Mouse (Mus musculus): ENCODE measurements around the gene Smdt1.
A peak's percentile ranks its signal among the peaks of the same experiment; 100 is the strongest.
"Not testable (repeated sequence)": the region's sequence is repeated elsewhere in the genome, so short reads cannot be mapped to it uniquely, and the experiment has no call there.

Smdt1 gene

DNA sequence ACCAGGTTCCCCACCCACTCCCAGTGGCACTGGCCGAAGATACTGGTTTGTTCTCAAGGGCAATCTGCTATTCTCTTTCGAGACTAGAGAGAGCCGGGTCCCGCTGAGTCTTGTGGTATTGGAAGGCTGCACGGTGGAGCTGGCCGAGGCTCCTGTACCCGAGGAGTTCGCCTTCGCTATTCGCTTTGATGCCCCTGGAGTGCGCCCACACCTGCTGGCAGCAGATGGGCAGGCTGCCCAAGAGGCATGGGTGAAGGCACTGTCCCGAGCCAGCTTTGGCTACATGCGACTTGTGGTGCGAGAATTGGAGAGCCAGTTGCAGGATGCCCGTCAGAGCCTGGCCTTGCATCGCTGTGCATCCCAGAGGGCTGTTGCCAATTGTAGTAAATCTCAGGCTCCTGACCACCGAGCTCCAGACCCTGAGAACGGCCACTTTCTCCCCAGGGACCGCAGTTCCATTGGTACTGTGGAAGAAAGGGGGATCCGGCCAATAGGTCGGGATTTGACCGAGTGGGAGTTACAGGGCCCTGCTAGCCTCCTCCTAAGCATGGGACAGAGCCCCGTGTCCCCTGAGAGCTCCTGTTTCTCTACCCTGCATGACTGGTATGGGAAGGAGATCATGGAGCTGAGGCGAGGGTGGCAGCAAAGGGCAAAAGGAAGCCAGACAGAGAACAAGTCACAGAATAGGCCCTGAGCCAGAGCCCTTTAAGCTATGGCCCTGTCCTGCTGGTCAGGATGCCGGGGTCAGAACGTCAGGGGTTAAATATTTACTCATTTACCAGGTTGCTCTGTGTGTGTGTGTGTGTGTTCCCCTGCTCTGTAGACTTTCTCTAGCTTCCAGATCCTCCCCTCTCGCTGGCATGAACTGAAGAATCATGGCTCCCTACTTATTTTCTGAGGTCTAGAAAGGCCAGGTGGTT lies 4.9 kb downstream of the Smdt1 start:
- no peak for DNase-seq

DNA sequence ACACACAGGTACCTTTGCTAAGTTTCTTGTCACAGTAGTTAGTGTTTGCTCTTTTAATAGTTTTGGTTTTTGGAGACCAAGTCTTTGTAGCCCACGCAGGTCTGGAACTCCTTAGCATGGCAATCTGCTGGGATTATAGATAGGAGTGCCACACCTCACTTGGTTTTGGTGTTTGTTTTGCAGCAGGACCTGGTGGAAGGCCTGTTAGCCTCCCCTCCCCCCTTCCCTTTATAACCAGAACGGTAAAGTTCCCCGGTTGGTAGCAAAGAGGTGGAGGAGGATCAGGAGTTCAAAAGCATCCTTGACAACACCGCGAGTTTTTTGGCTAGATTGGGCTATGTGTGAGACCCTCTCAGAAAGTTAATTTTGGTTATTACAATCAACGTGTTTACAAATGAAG lies 6.2 kb downstream of the Smdt1 start:
- no peak for DNase-seq

DNA sequence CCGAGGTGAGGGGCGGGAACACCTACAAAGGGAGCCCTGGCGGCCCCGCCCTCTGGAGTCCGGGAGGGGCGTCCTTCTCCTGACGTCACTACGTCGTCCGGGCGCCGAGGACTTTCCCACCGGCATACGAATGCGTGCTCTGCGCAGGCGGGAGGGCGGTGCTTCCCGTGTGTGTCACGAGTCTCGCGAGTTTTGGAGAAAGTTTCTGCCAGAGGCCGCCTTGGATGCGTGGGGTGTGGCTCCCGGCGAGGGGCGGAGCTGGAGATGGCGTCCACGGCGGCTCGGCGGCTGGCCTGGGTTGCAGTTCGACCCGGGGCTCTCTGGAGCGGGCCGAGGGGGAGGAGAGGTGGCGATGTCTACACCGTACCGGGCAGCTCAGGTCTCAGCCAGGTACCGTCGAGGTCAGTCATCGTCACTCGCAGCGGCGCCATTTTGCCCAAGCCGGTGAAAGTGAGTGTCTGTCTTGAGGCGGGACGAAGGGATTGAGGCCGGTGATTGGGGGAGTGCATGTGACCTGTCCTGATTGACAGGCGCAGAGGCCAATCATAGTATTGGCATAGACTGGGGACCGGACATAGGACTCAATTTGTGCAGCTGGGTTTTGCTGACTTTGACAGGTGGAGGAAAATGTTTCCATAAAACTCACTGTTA lies 7.2 kb downstream of the Smdt1 start:
- peak; percentile 99 for DNase-seq

DNA sequence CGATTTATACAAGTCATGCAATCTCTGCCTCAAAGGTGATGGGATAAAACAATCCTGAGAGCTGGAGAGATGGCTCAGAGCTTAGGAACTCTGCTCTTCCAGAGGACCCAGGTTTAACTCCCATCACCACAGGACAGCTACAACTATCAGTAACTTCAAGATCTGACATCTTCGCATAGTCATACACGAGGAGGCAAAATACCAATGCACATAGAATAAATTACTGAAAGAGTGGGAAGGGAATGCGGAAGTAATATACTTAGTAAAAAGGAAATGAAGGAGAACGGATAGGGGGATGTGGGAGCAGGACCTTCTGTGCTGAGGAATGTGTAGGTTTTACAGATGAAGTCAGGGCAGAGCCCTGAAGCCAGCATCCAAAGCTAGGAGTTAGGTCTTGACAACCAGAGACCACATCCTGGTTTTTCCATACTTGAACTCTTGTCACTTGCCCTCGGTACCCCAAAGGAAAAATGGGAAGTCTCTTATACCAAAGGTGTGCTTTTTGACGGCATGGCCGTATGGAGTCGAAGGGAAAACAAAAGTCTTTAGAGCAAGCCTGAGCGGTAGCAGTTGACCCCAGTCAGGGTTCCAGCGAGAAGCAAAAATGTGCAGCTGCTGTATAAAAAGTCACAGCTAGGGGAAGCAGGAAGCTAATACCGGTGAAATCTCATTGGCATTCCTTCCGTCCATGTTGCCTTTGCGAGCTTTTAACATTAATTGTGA lies 8.0 kb downstream of the Smdt1 start:
- no peak for DNase-seq

DNA sequence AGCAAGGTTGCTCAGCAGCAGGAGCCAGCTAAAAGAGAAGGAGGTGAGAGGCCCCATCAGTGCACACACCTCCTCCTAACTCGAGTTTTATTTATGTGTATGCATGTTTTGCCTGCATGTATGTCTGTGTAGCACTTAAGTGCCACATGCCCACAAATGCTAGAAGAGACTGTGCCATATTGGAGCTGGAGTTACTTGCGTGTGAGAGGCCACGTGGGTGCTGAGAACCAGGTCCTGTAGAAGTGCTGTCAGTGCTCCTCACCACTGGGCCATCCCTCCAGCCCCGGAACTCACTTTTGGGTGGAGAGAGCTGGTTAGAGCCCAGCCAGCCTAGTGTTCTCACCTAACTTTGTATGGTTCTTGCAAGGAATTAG lies 8.5 kb downstream of the Smdt1 start:
- DNase-seq = no peak

DNA sequence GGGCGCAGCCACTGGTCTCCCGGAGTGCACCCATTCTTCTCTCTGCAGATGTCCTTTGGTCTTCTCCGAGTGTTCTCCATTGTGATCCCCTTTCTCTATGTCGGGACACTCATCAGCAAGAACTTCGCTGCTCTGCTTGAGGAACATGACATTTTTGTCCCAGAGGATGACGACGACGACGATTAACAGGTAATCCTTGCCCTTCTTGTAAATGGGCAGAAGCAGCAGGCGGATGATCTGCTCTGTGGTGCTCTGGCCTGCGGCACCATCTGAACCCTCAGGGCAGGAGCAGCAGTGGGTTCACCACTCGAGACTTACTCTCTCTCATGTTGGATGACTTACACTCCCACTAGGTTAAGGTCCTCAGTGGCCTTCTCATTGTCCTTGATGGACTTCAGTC lies 9.1 kb downstream of the Smdt1 start:
- DNase-seq = no peak

DNA sequence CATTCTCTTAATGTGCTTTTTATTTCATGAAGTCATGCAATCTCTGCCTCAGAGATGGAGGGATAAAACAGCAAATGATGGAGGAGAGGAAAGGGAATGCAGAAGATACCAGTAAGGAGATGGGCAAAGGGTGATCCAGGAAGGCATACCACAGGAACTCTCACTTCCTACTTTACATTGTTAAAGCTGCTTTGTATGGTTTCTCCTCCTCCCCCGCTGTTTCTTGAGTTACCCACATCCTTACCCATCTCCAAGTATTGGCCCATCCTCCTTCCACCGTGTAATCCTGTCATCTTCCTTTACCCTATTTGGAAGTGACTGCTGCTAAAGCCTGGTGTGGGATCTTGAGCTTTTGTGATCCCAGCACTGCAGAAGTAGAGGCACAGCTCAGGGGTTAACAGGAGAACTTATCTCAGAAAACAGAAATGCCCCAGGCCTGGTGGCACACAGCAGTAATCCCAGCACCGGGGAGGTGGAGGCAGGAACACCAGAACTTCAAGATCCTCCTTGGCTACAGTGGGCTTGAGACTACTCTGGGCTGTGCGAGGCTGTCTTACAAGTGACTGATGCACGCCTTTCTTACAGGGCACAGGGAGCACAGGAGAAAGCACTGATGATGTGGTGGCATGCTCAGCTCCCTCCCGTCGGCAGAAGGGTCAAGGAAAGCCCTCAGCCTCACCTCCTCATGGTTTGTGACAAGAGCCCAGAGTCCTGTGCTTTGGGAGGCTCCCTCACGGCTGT lies 9.7 kb downstream of the Smdt1 start:
- no peak for DNase-seq

DNA sequence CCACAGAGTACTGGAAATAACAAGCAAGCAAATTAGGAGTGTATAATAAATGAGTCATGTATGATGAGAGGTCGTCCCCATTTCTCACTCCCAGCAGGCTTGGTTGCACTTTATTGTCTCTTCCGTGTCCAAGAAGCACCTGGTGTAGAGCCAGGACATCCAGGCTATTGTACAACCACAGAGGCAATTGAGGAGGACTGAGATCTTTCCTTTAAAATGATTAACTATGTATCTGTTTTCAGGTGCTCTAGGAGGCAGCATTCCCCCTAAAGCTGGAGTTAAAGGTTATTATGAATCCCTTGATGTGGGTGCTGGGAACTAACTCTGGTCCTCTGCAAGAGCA lies 10.2 kb downstream of the Smdt1 start:
- no peak for DNase-seq

DNA sequence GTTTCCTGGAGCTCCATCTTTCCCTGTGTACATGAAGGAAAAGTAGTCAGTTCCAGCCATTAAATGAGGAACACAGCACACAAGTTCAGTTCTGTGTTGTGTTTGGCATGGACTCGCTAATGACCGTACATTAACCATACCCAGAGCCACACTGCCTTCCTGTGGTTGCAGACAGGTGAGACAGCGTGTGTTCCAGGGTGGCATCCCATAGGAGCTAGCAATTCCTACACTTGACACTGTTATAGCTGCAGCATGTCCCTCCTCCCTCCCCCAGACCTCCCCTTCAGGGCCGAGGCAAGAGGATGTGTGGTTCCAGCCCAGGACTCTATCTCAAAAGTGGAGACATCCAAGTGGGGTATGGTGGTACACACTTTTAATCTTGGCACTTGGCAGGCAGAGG lies 11.6 kb downstream of the Smdt1 start:
- DNase-seq = no peak

DNA sequence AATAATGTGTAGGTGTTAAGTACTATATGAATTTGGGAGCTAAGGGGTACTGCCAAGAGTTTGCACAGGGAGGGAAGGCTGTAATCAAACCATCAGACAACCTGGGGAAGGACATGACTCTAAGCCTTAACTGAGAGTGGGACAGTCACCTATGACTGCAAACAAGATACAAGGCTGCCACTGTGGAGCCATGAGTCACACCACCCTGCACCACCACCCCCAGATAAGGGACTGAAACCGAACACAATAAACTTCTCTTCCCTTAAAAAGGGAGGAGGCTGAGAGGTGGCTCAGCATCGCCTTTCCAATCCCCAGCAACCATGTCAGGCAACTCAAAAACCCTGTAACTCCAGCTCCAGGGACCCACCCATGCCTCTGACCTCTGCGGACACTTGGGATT lies 12.7 kb downstream of the Smdt1 start:
- DNase-seq = no peak

DNA sequence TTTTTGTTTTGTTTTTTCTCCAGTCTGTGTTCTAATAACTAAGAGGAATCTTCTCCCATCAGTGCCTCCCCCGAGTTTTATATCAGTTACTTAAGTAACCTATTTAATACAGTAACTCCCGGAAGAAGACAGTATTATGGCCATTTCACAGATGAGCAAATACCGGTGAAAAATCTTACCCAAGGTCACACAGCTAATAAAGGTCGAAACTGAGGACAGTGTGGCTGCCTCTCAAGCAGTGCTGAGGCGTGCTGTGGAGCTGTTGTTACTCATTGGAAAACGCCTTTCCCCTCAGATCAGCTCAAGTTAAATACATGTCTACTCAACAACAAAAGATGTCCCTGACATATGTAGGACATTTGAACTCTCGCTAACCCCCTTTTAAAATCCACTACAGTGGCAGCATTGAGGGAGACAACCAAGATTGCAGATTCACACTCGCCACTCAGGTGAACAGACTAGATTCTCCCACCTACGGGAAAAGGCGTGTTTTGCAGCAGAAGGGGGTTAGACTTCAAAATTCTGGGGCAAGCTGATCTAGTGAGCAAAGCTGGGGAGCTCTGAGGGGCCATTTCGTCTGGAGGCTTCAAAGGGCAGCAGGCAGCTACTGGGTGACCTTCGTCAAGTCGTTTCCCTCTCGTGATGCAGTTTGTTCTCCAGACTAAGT lies 14.5 kb downstream of the Smdt1 start:
- DNase-seq = no peak

DNA sequence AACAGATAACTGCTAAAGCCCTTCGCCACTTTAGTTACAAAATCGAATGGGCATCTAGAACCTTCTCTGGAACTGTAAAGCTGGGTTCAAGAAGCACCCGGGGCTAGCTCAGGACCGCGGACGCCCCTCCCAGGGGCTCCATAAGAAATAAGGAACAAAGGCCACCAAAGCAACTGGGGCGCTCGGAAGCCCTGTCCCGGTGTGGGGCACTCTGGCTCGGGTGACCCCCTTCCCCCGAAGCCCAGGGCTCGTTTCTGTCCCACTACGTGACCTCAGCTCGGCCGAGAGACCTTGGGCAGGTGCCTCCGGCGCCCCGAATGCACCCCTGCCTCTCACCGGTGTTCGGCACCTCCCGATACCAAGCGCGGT lies 15.0 kb downstream of the Smdt1 start:
- DNase-seq = no peak

DNA sequence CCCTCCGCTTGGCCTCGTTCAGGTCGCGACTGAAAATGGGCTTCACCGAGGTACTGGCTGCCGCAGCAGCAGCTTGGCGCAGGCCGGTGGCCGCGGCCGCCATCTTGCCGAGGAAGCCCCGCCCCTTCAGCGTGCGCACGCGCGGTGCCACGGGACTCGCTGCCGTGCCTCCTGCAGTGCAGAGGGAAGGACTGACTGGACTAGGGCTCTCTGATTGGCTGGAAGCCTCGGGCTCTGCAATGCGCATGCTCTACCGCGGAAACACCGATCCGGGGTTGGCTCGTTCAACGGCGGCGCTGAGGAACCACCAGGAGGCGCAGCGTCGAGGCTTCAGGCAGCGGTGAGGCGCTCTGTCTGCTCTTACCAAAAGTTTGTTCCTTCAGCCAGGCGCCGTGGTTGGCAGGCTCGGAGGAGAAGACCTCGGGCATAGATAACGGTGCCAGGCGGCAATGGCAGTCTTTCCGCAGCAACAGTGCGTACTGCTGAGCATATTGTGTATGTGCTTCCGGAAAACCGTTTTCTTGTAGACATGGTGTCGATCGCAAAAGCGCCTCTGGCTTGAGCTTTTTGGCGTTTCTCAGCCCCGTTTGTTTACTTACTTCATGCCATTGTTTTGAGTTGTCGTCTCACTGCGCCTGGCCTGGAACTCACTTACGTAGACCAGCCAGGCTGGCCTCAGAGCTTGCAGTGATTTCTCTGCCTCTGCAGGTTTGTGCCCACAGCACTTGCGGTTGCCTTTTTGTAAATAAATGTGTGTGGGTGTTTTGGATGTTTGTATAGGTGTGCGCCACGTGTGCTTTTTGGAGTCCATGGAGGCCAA lies 15.6 kb downstream of the Smdt1 start, which contains the start of gene Ndufa6:
Ndufa6 (minus strand) TSS at position 197 of the 820 bp plus-strand sequence.
- peak; percentile 99 for DNase-seq

DNA sequence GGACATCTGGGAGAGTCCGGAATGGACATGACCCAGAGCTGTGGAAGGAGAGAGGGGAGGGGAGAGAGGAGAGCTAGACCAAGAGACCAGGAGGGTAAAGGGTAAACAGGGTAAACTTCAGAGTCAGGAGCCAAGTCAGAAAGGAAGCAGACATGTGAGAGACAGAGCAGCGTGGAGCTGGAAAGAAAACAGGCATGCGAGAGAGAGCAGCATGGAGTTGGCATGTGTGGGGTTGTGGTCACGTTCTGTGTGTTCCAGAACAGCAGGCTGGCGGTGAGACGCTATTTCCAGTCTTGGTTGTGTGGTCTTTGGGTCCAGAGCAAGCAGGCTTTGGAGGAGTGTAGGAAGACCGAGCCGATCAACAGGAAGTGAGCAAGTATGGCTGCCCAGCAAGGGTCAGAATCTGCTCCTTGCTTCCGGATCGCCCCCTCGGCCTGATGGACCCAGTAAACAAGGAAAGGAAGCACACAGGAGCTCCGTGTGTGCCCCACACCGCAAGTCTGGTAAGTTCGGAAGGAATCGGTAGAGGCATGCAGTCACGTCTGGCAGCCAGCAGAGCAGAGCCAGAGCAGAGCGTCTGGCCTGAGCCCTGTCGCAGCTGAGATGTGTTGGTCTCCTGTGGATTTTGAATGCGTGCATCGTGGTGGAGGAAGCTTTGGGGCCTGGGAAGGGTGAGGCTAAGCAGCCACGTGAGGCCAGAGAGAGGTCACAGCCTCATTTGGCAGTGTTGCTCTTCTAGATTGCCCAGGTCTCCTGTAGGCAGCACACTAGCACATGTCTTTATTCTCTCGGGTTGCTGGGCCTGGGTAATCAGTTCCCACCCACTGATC lies 19.9 kb downstream of the Smdt1 start:
- no peak for DNase-seq

DNA sequence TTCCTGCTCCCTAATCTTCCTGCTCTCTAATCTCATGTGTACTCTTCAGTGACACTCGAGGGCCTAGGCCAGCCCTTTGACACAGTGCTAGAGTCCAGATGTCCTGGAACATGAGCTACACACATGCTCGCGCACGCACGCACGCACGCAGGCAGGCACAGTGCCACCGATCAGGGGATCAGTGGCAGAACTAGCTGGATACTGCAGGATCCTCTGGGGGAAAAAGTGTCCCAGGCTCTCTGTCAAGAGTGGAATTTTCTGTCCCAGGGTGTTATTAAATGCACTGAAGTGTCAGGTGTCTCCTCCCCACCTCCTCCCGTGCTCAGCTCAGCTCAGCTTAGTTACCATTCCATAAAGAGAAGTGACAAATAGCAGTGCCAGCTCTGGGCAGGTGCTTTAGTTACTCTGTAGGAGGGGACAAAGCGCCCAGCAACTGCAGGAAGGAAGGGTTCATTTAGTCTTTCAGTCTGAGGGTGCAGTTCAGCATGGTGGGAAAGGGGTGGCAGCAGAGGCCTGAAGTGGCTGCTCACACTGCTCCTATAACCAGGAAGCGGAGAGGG lies 22.8 kb downstream of the Smdt1 start:
- no peak for DNase-seq

DNA sequence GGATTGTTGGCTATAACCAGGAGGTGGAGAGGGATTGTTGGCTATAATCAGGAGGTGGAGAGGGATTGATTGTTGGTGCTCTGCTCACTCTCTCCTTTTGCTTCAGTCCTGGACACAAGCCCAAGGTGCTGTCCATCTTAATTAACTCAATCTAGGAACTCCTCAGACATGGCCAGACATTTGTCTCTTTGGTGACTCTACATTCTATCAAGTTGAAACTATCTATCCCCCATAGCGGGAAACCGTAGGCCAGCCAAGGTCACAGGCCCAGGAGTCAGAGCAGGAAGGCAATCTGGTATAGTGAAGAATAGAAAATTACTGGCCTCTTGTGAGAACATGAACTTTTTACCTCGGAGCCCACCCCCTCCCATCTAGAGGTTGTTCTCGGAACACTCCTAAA lies 23.5 kb downstream of the Smdt1 start:
- DNase-seq = no peak

DNA sequence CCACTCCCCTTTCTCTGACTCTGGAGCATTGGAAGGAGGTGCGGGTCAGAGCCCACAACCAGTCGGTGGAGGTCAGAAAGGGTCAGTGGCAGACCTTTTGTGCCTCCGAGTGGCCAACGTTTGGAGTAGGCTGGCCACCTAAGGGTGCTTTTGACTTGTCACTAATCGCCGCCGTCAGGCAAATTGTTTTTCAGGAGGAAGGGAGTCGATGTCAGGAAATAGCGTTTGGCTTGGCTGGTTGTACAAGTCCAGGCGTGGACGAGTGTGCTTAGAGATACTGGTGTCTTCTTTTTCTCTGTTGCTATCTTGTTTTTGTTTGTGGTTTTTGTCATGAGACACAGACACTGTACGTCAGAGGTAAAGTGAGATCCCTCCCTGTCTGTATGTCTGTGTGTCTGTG lies 25.0 kb downstream of the Smdt1 start:
- DNase-seq = not testable (repeated sequence)

DNA sequence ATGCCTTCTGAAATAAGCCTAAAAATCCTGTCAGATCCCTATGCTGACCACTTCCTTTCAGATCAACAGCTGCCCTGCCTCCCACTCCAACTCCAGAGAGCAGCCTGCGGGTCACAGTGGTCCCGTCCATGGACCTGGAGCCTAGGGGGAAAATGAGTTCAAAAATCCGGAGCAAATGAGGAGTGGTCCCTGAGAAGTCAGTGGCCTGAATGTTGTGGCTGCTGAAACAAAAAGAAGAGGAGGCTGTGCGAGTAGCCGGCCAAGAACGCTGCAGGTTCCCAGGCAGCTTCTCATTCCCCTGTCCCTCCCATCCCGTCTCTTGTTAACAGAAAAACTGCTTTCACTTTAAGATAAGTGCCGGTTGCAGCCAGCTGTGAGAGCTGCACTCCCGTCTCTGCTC lies 25.8 kb downstream of the Smdt1 start:
- DNase-seq = not testable (repeated sequence)

DNA sequence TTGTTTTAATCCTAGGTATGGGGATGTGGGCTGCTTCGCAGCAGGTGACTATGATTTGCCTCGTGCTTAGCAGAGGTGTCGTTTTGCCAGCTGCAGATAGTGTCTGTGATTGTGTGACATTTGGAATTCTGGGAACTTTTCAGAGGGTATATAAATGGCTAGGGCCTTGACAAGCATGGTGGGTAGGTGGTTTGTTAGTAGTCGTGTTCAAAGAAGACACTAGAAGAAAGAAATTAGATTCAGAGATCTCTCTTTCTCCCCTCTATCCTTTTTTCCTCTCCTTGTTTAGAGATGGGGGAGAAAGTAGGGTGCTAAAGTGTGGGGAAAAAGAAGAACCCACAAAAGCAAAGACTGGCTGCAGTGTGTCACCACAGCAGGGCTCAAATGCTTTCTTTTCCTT lies 29.4 kb downstream of the Smdt1 start:
- DNase-seq = no peak

DNA sequence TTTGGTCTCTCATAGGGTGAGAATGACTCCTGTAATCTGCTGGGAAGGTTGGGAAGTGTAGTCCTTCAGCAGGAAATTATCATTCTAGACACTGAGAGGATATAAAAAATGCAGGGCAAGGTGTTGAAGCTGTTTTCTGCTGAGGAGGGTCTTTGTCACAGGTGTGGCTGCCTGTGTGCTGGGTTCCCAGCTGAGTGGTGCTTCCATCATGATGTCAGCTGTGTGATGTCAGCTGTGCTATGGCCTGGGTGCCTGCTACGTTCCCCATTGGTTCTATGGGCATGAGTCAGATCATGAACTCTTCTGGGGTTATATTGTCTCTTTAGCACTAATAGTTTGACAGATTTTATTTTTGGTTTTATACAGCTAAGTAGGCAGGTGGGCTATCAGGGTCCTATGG lies 30.1 kb downstream of the Smdt1 start:
- no peak for DNase-seq

All from retina, postnatal 1 day (tissue).